Mouse (Mus musculus): ENCODE measurements around the gene Ppp2r3d.
"Not testable (repeated sequence)": the region's sequence is repeated elsewhere in the genome, so short reads cannot be mapped to it uniquely, and the experiment has no call there.

The Ppp2r3d gene

DNA sequence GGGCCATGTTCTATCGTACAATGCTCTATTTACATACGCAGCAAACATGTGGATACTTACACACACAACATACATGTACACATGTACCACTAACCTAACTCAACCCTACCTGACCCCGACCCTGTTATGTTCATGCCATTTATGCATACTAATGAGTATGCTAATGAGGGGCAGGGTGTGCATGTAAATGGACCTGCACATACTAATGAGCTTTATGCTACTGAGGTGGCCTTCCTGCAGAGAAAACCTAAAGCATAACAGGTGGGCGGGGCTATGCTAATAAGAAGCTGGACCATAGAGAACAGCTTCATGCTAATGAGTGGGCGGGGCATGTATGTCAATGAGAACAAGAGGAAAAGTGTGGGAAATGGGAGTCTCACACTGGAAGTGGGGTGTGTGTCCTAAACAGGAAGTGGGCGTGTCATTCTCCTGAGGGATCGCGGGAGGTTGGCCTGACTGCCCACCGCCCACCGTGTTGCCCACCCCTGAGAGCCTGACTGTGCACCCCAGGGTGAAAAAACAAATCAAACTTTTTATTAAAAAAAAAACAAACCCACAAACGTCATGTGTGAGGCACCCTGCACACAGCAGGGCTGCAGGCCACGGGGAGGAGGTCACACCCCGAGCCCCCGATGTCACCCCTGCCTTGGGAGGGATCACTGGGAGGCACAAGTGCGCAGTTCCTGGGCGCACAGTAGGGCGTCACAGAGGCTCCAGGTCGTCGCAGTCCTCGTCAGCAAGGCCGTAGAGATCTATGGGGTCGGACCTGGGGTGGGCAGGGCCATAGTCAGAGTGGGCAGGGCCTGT is at the start of gene Ppp2r3d:
Ppp2r3d (minus strand) TSS at position 803 of the 807 bp plus-strand sequence.
- peak; percentile 6 for DNase-seq (ENCODE audit: low spot score)

DNA sequence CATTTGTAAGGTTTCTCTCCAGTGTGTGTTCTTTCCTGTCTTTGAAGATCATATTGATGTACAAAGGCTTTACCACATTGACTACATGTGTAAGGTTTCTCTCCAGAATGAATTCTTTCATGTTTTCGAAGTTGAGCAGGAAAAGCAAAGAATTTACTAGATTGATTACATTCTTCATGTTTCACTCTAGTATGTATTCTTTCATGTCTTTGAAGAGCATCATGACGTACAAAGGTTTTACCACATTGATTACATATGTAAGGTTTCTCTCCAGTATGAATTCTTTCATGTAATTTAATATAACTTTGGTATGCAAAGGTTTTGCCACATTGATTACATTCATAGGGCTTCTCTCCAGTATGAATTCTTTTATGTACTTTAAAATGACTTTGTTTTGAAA is 17.0 kb upstream of the Ppp2r3d start, which contains the start of gene Gm21836:
Gm21836 (minus strand) TSS at position 101 of the 400 bp plus-strand sequence.
- DNase-seq (ENCODE audit: low spot score) = not testable (repeated sequence)

DNA sequence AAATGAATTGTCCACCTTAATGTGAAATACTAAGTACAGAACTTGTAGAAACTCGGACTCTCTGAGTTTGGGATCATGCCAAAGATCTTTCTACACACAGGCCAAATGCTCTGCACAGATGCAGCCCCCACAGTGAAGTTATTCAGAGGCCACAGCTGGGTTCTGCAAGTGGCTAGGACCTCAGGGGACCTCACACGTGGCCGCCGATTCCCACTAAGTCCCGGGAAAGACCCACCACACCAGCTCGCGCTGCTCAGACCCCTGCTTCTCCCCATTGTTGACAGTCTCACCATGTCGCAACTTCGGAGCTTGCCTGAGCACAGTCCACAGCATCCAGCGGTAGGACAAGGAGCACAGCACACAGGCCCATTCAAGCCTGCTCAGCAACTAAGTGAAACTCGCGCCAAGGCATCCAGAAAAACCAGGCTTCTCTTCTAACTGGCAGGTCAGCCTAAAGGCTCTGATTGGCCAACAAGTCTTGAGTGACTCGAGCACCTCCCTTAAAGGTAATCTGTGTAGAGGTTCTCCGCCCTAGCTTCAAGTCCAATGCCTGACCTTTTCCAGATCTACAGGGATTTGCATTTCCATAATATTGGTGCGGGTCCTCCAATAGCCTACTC is 3.8 kb upstream of the Ppp2r3d start:
- DNase-seq (ENCODE audit: low spot score) = not testable (repeated sequence)

DNA sequence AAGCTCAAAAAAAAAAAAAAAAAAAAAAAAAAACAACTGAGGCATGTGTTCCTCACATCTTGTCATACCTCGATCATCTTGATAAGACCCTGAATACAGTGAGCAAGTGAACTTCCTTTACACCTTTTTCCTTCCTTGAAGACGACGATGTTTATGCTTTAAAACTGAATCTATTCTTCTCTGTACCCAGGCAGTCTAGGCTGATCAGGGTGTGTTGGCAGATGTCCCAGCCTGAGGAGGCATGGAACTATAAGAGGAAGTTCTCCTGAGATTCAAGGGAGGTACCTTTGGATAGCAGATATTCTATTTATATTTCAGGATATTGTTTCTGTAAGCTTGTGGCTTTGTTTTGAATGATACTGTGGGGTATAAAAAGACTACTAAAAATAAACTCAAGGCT is 1.4 kb upstream of the Ppp2r3d start:
- DNase-seq (ENCODE audit: low spot score) = no peak

DNA sequence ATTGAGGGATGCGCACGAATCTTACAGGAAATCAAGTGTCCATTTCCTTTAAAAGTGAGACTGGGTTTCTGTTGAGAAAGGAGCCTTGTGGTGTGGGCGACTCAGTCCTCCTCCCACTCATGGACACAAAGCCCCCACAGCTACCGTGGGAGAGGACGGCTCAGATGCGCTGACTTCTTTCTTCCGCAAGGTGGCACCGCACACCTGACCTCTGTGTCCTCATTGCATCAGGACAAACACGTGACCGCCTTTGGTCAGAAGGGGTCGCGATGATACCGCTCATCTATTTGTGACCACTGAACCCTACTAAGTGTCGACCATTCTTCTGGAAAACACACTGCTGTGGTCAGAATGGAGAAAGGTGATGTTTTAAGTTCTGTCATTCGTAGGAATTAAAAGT is 1.0 kb downstream of the Ppp2r3d start:
- DNase-seq (ENCODE audit: low spot score) = peak; percentile 3

DNA sequence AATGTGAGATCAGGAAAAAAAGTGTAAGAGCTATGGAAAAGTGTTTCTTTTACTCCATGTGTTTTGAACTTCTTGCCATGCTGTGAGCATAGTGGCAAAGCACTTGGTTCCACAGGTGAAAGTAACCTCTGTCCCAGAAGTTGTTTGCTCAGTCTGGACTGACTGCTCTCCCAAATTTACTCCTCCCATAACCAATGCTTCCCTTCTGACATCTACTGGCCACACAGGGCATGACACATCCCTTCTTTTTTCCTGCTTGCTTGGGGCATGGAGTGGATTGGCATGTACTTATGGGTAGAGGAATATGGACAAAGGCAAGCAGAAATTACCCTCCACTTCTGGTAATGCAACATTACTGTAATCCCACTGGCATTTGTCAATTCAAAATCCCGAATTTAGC is 20.1 kb downstream of the Ppp2r3d start:
- DNase-seq (ENCODE audit: low spot score) = no peak

DNA sequence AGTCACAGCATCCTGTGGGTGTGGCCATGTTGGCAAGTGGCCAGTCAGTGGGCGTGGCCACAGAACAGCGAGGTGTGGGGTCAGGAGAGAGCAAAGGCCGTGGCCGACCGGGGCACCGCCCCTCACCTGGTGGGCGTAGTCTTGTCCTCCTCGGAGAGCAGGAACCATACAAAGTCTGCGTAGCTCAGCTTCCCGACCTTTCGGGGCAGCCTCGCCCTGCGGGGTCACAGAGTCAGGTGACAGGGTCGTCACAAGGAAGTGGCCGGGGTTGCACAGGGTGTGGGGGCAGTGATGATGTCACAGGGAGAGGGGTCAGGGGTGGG is 34.2 kb downstream of the Ppp2r3d start:
- DNase-seq (ENCODE audit: low spot score) = peak; percentile 19

DNA sequence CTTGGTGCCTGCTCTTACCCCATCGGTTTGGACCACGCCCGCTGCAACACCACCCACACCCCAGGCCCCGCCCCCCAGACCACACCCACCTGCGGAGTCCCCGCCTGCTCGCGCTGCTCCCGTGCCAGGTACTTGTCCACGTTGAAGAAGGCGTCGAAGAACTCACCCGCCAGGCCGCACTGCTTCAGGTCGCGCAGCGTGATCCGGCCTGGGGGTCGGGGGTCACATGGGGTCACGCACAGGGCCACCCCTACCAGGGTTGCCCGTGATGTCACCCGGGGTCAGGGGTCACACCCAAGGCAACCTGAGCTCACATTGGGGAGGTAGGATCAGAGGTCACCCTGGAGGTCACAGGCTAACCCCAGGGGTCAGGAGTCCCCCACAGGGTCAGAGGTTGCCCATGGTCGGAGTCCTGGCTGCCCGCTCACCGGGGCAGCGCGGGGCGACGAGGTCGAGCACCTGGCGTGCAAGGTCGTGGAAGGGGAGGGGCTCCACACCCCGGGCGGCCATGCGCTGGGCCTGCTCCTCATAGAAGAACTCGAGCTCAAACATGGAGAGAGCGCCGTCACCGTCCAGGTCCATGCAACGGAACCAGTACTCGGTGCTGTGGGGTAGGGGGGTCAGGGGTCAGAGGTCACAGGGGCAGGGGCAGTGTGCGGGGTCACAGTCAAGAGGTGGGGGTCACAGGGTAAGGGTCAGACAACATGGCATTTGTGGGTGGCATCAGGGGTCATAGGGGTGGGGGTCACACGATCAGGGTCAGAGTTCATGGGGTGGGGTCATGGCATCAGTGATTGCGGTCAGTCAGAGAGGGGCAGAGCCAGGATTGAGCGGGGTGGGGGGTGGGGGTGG is 34.8 kb downstream of the Ppp2r3d start:
- DNase-seq (ENCODE audit: low spot score) = peak; percentile 34

DNA sequence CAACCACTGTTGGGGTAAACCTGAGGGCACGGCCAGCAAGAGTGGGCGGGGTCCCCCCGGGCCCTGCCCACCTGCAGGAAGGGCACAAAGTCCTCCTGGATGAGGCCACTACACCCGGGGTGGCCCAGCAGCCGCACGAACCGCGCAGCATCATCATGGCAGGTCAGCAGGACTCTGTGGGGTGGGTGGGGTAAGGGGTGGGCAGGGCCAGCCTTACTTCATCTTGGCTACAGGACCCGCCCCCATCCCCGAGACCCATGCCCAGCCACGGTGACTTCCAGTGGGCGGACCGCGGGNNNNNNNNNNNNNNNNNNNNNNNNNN is 36.0 kb downstream of the Ppp2r3d start:
- no peak for DNase-seq (ENCODE audit: low spot score)

DNA sequence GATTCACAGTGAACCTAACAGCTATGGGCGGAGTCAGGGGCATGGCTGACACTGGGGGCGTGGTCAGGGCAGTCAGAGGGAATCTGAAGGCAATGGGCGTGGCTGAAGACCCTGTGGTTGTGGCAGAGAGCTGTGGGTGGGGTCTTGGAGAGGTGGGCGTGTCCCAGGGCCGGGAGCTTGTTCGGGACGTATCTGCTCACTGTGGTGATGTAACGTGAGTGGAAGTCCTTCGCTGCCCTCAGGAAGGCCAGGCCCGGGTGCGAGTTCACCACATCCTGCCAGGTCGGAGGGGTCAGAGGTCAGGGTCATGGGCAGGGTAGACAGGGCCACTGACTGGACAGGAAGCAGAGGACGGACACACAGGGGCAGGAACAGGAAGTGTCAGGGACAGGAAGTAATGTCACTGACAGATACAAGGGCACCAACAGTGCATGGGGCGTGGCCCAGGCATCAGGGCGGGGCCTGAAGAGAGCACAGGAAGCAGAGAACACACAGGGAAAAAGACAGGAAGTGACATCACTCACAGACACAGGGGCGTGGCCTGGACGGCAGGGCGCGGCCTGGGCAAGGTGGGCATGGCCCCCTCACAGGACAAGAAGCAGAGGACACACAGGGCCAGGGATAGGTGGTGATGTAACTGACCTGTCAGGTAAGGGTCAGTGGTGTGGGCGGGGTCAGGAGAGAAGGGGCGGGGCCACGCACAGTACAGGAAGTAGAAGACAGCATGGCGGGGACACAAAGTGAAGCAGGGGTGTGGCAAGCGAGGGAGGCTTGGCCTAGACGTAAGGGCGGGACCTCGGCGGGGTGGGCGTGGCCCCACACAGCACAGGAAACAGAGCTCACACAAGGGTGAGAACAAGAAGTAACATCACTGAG is 36.6 kb downstream of the Ppp2r3d start:
- DNase-seq (ENCODE audit: low spot score) = peak; percentile 58

DNA sequence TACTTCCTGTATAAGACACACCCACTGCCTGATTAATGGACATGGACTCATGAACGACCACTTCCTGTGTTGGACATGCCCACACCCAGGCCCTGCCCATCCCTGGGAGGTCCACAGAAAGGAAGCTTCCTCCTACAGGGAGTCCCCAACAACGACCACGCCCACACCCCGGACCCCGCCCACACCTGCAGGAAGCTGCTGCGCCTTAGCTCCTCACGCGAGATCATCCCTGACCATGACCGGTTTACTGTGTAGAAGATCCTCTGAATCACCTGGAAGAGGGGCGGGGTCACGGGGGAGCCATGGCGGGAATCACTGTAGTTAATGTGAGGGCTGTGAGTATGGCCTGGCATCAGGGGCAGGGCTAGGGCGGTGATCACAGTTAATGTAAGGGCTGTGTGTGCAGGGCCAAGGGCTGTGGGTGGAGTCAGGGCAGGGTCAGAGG is 37.3 kb downstream of the Ppp2r3d start:
- peak; percentile 28 for DNase-seq (ENCODE audit: low spot score)

DNA sequence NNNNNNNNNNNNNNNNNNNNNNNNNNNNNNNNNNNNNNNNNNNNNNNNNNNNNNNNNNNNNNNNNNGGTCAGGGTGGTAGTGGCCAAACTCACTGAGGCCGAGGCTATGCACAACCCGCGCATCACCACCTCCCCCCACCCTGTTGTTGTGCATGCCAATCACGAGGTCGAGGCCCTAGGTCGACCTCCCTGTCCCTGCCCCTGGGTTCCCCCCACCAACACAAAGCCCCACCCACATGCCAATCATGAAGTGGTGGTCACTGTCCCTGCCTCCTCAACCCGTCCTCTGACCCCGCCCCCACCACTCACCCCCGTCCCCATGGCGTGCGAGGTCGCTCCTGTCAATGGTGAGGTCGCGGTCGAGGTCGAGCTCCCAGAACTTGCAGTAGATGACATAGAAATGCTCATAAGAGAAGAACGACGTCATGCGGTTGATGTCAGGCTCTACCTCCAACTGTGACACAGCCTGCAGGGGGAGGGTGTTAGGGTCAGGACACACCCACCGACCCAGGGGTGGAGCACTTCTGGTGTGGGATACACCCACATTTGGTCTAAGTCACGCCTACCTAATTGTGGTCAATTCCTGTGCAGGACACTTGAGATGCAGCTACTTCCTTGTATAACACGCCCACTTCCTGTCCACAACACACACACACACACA is 37.9 kb downstream of the Ppp2r3d start:
- peak; percentile 13 for DNase-seq (ENCODE audit: low spot score)

DNA sequence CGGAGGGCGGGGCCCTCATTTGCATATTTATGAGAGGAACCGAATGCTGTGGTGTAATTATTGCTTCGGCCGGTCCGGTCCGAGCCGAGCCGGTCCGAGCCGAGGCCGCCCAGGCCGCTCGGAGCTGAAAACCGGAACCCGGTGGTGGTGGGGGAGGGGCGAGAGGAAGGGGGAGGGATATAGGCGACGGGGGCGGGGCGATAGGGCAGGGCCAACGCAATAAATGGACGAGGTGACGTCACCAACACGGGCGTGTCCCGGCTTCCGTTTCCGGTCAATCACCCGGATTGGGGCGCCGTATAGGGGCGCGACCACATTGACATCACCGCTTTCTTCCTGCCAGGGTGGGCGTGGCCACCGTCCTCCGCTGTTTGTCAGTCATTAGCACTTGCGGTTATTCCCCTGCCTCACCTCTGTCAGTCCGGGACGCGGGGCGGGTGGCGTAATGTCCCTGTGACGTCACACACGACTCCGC is 51.2 kb downstream of the Ppp2r3d start:
- DNase-seq (ENCODE audit: low spot score) = peak; percentile 96

DNA sequence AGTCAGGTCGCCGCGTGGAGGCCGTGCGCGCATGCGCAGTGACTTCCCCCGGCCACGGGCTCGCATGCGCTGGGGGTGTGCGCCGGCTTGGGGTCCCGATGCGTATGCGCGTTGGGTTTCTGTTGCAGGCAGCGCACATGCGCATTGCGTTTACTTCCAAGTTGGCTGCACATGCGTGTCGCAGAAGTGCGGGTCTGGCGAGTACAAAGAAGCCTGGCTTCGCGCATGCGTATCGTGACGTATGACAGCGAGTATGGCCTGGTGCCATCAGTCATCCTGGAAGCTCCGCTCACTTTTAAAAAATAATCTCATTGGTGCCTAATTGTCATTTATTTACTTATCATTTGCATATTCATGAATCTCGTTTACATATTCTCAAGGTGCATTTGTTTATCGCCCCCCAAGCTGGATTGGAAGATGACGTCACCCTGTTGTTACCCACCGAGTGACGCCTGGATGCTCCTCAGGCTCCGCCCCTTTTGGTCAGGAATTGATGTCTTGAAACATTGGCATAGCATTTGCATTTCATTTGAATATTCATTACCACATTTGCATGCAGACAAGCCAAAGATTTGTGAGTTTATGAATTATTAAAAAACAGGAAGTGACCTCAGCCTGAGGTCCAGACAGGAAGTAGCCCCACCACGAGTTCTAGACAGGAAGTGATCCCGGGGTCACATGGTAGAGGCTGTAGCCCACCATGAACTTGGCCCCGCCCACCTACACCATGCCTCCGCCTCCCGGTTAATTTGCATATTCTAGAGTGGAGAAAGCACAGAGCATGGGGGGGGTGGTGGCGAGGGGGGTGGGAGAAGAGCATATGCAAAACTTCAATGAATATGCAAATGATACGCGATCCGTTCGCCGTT is 51.9 kb downstream of the Ppp2r3d start:
- peak; percentile 99 for DNase-seq (ENCODE audit: low spot score)

DNA sequence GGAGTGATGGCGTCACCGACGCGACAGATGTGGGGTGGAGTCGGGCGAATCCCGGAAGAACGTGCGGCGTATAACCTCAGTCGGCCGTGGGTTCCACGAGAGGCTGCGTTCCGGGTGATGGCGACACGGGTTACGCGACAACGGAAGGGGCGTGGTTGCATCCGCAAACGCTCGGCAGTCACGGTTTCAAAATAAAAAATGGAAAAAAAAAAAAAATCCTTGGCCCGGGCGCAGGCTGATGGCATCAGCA is 52.5 kb downstream of the Ppp2r3d start:
- DNase-seq (ENCODE audit: low spot score) = no peak

DNA sequence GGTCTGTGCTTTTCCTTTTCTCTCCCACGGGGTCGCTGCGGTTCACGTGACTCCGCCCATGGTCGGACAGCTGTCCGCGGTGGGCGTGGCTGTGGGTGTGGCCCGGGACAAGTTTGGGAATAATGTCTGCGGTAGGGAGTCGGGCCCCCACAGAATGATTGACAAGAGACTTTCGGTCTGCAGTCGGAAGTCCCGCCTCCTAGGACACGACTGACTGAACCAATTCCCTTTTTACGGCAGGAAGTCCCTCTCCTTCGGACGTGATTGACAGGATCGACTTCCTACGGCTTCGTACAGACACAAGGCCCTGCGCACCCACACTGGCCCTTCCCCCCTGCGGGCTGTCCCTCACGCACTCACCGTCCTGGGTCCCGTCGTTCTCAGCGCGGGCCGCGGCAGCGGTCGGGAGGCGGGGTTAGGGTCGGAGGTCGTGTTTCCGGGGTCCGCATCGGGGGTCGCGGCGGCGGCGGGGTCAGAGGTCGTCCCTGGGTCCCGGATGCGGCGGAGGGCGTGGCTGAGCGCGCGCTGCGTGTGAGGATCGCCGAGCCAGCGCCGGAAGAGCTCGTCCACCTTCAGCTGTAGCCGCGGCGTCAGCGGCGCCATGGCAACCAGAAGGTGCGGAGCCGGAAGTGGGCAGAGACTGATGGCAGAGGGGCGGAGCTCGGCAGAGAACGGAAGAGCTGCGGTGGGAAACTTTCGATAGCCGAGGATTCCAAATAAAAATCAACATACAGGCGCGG is 53.0 kb downstream of the Ppp2r3d start:
- DNase-seq (ENCODE audit: low spot score) = peak; percentile 97

DNA sequence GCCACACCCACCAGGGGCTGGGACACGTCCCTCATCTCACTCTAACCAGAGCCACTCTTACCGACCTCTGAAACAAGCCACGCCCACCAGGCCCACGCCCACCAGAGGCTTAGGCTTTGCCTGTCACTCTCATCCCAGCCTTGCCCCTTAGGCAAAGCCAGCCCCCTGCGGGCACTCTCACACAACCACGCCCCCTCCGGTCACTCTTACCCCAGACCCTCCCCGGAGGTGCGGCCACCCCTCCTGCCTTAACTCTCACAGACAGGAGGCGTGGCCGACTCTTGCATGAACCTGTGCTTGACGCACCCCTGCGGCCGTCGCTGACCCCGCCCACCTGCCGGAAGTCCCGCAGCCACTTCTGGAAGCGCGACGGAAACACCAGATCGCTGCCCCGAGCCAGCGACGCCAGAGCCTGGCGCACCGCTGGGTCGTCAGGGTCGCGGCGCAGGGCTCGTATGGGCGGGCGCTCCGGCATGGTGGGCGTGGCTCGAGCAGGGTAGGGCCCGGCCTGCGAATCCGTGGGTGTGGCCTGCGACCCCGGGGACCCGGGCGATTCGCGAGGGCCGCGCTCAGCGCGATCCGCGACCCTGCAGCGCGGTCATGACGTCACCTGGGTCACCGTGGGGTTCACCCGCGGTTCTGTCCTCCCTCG is 53.7 kb downstream of the Ppp2r3d start:
- DNase-seq (ENCODE audit: low spot score) = peak; percentile 96

DNA sequence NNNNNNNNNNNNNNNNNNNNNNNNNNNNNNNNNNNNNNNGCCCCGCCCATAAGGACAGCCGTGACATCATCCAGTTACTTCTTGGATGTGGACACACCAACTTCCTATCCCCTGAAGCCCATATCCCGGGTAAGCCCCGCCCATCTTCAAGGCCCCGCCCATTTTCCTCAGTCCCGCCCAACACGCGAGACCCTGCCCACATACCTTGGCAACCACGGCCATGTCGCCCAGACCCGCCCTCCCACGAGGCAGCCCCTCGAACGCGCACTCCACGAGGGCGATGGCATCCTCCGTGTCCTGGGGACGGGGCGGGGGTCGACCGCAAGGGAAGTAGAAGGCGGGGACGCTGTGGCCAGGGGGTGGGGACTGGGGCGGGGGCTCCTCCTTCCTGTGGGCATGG is 54.3 kb downstream of the Ppp2r3d start:
- peak; percentile 68 for DNase-seq (ENCODE audit: low spot score)

DNA sequence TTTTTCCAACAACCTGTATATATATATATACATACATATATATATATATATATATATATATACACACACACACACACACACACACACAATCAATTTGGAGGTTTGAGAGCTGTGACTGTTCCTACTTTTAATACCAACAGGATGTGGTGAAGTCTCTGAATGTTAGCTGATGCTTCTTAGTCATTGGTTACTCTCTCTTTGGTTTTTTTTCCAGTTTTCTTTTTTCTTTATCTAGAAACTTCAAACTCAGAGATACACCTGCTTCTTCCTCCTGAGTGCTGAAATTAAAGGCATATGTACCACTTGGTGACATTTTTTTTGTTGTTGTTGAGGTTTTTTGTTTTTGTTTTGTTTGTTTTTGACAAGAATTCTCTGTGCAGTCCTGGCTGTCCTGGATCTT is 63.8 kb downstream of the Ppp2r3d start:
- no peak for DNase-seq (ENCODE audit: low spot score)
